Mouse (Mus musculus): ENCODE results near the gene Pcbd1.

DNA sequence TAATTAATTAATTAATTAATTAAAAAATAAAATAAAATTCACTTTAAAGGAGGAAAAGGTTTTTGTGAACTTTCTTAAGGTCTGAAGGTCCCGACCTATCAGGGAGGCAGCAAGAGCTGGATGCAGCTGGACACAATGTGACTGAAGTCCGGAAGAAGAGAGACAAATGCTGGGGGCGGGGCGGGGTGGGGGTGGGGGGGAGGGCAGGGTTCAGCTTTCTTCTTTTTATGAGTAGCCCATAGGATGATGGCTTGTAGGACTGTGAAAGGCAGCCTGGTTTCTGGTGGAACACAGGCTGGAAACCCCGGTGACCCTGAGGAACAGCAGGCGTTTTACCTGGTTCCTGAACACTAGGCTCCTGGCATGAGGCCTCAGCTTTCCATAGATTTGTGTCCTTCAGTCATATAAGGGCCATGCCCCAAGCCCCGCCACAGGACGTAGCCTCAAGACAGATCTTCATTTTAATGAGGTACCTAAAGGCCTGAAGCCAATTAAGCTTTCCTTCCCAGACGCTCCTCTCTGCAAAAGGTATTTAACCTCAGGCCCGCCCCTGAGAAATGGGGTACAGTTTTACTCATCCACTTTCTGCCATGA lies 25.8 kb upstream of the Pcbd1 start:
- no peak for TF ChIP-seq CTCF (IDR thresholded peaks at IDR 0.05; ENCODE audit: extremely low read depth, insufficient read depth, low read length)
- TF ChIP-seq POLR2A (IDR thresholded peaks at IDR 0.05; ENCODE audit: extremely low read depth, insufficient read depth, low read length), result no peak
